Mouse (Mus musculus): ENCODE data around the gene Adrb1.

Gene Adrb1

DNA sequence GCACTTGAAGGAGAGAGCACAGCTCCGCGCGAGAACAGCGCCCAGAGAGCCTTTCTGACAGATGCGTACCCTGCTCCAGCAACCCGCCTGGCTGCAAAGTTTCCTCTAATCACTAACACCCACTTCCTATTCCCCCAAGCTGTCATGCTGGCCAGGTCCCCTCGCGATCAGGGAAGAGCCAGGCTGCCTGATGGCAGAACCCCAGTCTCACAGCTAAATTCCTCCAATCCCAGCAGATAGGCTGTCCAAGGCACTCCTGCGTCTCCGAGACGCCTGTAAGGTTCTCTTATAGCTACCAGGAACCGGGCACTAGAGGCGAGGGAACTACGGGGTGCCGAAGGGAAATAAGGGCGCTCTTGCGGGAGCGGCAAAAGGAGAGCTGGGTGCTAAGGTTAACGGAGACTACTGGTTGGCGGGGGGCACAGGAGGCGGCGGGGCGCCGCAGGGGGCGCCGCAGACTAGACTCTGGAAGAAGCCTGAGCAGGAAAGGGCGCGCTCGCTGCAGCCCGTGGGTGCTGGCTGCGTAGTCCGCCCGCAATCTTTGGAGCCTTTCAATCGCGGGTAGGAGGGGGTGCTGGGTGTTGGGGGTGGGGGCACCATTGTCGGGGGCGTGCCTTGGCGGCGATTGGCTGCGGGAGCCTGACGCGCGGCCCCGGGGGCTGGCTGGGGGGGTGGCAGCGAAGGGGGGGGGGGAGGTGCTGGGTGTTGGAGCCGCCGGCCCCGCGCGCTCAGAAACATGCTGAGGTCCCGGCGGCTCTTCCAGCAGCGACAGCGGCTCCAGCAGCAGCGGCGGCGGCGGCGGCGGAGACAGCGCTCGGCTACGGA lies at the start of gene Adrb1:
Adrb1 (plus strand) TSS at position 813 of the 825 bp plus-strand sequence.
- DNase-seq (ENCODE audit: low spot score in 2 of 2): peak; percentile 78 to 85

DNA sequence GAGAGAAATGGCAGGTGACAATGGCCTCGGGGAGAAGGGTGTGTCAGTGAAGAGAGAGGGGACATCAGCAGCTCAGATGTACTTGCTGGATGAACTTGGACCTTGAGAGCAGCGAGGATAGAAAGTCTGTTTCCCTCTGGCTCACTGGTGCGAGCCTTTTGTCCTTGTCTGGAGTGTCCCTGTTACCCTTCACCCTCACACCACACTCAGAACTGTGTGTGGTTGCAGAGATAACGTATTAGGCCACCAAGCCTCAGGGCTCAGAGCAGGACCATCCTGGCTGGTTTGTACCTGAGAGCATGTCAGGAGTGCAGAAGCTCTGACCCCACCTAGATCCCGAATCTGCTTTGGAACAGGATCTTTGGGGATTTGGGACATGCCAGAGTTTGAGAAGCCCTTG lies 46.3 kb upstream of the Adrb1 start:
- no peak for DNase-seq (ENCODE audit: low spot score in 2 of 2)

DNA sequence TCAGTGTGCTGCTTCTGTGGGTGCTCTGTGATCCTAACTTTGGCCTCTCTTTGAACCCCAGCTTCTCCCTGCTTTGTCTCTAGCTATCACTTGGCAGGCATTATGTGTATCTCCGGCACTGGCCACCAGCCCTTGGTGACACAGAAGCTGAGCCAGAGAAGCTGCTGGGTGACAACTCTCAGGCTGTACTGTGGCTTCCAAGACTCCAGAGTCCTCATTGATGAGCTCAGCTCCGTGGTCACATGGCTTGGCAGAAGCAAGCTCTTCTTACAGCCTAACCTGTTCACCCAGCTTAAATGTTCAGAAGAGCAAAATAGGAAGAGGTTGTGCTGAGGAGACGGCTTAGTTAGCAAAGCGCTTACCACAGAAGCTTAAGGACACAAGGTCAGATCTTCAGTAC lies 45.5 kb upstream of the Adrb1 start:
- DNase-seq (ENCODE audit: low spot score in 2 of 2): no peak

GRCm38 (mm10) chr19:56677611-56678010 lies 44.4 kb upstream of the Adrb1 start:
- DNase-seq (ENCODE audit: low spot score in 2 of 2): no peak

- no peak for DNase-seq (ENCODE audit: low spot score in 2 of 2)
Observed at GRCm38 (mm10) chr19:56678516-56678915, 43.5 kb upstream of the Adrb1 start.

DNA sequence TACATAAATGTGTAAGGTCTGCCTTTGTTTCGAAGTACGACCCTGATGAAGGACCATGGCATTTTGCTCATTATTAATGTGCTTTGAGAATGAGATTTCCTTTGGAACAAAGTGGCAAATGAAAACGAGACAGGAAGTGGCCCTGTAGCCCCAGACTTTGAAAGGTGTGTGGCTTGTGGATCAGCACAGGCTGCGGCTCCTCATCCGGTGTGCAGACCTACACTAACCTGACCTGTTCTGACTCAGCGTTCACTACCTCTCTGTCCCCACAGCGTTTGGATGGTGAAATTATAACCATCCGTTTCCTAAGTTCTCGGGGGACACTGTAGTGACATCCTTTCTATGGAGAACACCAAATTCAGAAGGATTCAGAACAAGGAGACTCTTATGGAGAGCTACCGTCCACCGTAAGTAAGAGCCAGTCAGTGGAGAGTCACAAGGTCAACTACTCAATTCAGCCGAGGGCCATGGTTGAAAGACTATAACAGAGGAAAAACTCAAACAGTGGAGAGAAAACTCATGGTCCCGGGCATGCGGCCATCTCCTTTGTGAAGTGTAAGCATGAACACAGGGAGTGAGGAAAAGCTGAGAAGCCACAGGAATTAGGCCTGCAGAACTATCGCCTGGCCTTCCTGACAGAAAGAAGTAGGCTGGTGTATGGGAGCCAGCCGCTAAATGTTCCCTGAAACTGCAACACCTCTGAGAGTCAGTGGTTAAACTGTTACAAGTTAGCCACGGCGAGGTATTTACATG lies 42.6 kb upstream of the Adrb1 start:
- no peak for DNase-seq (ENCODE audit: low spot score in 2 of 2)

DNA sequence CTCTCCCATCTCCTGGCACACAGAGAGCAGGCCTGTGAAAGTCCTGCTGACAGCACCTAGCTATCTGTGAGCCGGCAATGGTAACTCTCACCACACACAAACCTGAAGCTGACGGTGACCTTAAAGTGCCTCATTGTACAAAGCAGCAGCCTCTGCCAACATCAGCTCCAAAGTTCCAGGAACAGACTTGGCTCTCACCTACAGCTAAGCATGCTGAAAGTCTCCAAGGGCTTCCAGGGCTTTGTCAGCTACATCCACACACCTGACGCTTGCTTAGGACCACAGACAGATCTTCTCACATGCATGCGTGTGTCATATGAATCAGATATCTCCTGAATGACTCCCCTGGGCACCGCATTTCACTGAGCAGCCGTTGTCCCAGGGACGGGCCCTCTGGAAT lies 42.0 kb upstream of the Adrb1 start:
- DNase-seq (ENCODE audit: low spot score in 2 of 2): no peak

- no peak for DNase-seq (ENCODE audit: low spot score in 2 of 2)
Observed at GRCm38 (mm10) chr19:56682297-56682696, 39.7 kb upstream of the Adrb1 start.

DNA sequence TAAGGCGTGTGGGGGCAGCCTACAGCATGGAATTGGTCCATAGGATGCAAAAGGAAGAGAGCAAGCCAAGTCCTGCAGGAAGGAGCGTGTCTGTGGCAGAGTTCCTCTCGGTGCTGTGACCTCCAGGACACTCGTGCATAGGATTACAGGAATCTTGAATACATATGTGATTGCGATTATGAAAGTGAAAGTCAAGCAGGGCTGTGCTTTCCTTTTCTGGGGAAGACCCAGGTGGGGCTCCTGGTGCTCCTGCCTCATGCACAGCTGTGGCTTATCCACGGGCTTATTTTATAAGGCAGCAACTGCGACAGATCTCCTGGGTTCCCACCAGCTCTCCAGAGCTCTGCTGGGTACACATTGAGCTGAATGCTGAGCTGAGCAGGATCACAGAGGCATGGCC lies 39.2 kb upstream of the Adrb1 start:
- no peak for DNase-seq (ENCODE audit: low spot score in 2 of 2)

DNA sequence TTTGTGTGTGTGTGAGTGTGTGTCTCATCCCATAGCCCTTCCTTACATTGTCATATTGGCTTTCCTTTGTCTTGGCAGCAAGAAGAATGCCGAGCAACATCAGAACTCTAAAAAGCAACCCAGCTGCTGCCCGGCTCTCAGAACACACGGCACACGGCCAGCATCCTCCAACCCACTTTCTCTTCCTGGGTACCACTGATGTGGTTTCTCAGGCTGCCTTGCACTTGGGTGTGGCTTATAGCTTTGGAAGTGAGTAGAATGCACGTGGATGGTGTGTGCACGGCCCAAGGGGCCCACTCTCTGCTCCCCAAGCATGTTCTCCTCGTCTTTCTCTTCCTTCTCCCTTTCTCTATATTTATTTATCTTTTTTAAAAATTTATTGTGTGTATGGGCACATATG lies 36.5 kb upstream of the Adrb1 start:
- no peak for DNase-seq (ENCODE audit: low spot score in 2 of 2)

DNA sequence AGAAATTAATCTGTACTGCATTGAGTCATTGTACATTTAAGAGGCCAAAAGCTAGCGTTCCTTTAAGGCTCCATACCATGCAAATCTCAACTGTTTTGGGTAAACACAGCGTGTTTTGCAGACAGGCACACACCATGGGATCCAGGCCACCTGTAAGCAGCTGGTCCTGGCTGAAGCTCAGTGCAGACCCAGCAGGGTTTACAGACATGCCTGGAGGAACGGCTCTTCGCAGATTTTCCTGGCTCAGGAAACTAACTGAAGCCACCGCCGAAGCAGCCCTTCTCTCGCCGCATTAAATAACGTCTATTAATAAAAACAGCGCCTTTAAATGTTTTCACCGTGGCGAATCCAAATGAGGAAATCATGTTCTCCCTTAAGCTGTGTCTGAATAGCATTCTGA lies 35.8 kb upstream of the Adrb1 start:
- no peak for DNase-seq (ENCODE audit: low spot score in 2 of 2)

DNA sequence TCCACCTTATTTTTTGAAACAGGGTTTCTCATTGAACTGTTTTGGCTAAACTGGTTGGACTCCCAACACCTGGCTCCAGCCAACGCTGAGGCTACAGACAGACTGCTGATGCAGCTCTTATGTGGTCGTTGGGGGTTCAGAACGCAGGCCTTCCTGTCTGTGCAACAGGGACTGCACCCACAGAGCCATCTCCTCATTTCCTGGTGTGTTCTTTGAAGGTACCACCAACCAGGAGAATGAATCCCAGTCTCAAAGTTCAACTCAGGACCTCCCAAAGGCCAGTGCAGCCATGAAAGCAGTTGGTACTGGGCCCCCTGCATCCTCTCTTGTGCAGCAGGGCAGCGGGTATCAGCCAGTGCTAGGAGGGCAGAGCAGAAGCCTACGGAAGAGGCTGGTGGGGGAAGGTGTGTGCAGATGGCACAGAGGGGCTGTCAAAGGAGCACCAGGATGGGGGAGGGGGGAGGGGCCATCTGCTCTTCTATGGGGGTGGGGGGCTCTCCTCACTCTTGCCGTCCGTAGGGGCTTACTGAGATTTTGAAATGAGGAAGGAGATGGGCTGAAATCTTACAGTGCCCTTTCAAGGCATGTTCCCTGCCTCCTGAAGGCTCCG lies 34.9 kb upstream of the Adrb1 start:
- no peak for DNase-seq (ENCODE audit: low spot score in 2 of 2)

DNA sequence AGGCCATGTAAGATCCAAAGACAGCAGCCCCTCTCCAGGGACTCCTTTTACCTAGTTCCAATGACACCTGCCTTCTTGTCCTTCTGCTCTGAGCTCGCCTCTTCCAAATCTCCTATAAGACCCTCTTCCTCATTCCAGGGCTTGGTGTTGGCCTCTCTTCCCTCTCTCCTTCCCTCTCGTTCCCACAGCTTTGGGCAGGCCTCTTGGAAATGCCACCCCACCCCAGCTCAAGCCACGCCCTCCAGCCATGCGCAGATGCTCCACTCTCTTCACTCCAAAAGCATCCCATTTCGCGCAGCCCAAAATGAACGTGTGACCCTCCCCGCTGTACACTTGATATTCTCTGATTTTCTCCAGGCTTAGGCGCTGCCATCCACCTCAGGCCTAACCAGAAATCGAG lies 34.3 kb upstream of the Adrb1 start:
- no peak for DNase-seq (ENCODE audit: low spot score in 2 of 2)

- no peak for DNase-seq (ENCODE audit: low spot score in 2 of 2)
Observed at GRCm38 (mm10) chr19:56688661-56689335, 33.2 kb upstream of the Adrb1 start.

GRCm38 (mm10) chr19:56689493-56689892 lies 32.5 kb upstream of the Adrb1 start:
- no peak for DNase-seq (ENCODE audit: low spot score in 2 of 2)

GRCm38 (mm10) chr19:56691103-56691502 lies 30.9 kb upstream of the Adrb1 start:
- DNase-seq (ENCODE audit: low spot score in 2 of 2): no peak

- DNase-seq (ENCODE audit: low spot score in 2 of 2): no peak
Observed at GRCm38 (mm10) chr19:56692451-56692850, 29.5 kb upstream of the Adrb1 start.

DNA sequence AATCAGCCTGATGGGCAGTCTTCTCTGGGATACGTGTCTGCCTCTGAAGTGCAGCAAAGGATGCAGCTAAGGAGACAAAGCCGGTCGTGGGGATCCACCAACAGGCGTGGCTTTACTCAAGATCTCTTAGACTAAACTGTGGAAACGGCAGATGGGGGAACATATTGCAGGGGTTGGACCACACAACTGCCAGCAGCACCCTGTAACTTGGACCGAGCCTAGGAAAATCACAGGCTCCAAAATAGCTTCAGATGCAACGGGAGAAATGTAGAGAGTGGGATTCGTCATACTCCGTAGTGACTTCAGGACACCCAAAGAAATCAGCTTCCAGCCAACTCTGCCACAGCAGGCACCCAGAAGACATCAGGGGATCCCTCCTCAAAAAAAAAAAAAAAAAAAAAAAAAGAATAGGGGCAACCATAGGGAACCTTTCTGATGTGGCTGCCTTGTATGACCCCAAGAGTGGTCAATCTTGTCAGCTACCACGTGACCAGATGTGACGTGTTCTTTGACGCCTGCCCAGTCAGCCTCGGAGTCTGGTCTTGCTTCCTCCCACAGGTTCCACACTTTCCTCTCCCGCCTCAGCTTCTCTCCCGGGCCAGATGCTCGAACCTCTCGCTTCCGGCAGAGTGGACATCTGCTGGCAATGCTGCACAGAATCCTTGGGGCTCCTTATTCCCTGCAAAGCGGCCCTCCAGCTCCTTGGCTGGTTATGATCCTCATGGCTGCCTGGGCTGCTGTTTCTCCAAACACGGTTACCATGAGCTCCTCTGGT lies 24.4 kb upstream of the Adrb1 start:
- peak; percentile 76 to 80 for DNase-seq (ENCODE audit: low spot score in 2 of 2)

DNA sequence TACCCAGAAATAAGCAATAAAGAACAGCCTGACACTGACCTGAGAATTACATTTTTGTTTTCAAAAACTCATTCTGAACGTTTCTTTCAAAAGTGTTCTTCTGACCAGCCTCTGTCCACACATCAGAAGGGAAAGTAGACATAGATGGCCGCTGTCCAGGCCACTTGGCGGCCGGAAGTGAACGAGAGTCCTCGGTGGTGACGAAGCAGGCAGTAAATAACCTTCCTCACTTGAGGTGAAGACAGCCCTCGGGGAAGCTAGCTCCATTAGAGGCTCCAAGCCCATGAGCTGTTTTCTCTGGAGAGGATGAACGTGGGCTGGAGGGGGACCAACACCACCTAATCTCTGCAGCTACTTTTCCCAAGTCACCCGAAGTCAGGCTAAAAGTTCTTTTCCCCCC lies 21.2 kb upstream of the Adrb1 start:
- DNase-seq (ENCODE audit: low spot score in 2 of 2): no peak

- no peak for DNase-seq (ENCODE audit: low spot score in 2 of 2)
Observed at GRCm38 (mm10) chr19:56701404-56702033, 20.5 kb upstream of the Adrb1 start.

DNA sequence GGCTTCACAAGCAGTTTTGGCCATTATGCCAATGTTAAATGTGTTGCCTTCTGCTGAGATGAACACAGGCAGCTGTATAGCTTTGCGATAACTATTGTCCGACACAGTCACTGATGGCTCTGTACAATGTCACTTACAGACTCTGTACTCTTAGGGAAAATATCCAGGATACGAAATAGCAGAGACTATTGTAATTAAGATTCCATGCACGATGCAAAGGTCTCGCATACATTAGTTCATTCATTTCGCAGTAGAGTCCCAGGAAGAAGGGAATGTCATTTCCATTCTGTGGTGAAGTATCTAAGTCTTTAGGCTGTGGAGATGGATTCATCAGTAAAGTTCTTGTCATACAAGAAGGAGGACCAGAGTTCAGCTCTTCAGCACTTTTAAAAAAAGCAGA lies 20.0 kb upstream of the Adrb1 start:
- DNase-seq (ENCODE audit: low spot score in 2 of 2): no peak

Data from right cerebral cortex, adult 2 months (tissue).